Mouse (Mus musculus): ENCODE measurements around the gene Chfr. TPM values are rescaled to one million over a fixed set of nuclear protein-coding genes. Genes with fewer than 3 reads are reported as not detected.

Chfr gene
- 35.8 and 38.1 TPM in 2 replicates for polyA plus RNA-seq (2011; ENCODE audit: insufficient read length, low read depth, missing spikeins)

DNA sequence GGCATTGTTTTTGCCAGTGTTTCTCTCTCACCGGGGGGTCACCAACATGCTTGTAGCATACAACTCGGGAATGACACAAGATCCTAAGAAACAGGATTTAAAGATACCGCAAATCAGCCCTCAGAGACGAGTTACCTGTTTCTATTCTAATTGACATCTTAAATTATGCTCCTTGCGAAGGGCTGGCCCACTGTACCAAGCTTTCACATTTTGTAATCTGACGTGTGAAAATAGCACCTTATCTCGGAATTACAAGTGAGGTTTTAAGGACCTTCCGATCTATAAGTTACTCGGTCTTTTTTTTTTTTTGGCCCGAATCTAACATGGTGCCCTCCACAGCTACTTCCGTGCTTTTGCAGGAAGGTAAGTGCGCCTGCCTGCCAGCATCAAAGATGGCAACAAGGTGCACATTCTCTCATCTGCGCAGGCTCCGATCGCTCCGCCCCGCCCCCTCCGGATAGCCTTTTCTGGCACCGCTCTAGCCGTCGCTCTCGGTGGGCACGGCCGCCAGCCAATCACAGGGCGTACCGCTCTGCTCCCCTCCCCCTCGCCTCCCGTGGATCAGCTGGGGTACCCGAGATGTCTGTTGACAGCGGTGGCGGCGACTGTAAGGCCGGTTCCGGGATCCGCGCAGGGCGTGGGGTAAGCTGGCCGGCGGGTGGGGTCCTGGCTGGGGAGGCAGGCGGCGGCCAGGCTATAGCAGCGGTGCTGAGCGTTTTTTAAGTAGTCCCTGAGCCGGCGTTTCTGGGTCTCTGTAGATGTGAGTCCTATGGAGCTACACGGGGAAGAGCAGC is at the start of gene Chfr:
Chfr (plus strand) TSS at position 550 of the 794 bp plus-strand sequence.
- H3K4me3 ChIP-seq (ENCODE audit: insufficient read depth, low read length), result peak within 1 kb of the TSS; percentile 98
- peak within 1 kb of the TSS; percentile 28 for H3K27ac ChIP-seq (ENCODE audit: insufficient read depth, low read length)
- 0 out of 2 replicates have a peak, but pooled peaks cover 4% of the 10 kb centered on the region for H3K4me1 ChIP-seq (ENCODE audit: control insufficient read depth, insufficient read depth, low read length)
- TF ChIP-seq CTCF (IDR thresholded peaks at IDR 0.05; ENCODE audit: borderline replicate concordance, insufficient read depth, low read length) (no peak), POLR2A (IDR thresholded peaks at IDR 0.05; ENCODE audit: low read depth, low read length) (peak; percentile 85)

DNA sequence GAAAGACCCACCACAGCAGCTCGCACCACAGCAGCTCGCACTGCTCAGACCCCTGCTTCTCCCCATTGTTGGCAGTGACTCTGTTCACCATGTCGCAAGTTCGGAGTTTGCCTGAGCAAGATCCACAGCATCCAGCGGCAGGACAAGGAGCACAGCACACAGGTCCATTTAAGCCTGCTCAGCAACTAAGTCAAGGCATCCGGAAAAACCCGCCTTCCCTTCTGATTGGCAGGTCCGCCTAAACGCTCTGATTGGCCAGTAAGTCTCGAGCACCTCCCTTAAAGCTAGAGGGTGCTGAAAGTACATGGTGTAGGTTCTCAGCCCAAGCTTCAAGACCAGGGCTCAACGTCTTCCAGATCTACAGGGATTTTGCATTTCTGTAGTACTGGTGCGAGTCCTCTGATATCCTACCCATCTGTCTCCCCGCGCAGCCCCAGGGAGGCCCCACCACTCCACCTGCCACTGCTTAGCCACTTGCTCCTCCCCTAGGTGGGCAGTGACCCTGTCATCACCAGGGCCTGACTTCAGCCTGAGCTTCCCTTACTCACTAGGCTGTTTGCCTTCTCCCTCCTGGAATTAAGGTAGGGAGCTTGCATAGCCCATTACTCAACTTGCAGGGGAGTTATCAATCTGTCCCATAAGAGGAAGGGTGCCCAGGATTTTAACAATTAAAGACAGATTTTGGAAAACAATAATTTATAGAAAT is 49.3 kb upstream of the Chfr start:
- H3K27ac ChIP-seq (ENCODE audit: insufficient read depth, low read length), result no peak overlapping the region
- no peaks in the 10 kb centered on the region for H3K4me1 ChIP-seq (ENCODE audit: control insufficient read depth, insufficient read depth, low read length)
- no peak overlapping the region for H3K4me3 ChIP-seq (ENCODE audit: insufficient read depth, low read length)
- TF ChIP-seq POLR2A (IDR thresholded peaks at IDR 0.05; ENCODE audit: low read depth, low read length) (no peak), CTCF (IDR thresholded peaks at IDR 0.05; ENCODE audit: borderline replicate concordance, insufficient read depth, low read length) (no peak)

DNA sequence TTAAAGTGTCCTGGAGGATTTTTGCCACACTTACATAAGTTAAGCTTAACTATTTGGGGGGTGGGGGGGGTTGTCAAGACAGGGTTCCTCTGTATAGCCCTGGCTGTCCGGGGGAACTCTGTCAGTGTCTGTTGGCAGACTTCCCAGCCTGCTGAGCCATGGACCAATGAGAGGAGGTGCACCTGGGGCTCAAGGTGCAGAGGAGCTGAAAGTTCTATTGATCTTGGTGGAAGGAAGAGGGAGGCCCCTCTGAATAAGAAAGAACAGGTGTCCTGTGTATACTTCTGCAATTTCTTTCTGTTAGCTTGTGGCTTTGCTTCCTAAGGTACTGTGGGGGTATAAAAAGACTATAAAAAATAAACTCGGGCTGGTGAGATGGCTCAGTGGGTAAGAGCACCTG is 44.1 kb upstream of the Chfr start:
- H3K4me3 ChIP-seq (ENCODE audit: insufficient read depth, low read length), result no peak overlapping the region
- peaks cover 5% of the 10 kb centered on the region; the same call in 1 of the 2 replicates for H3K4me1 ChIP-seq (ENCODE audit: control insufficient read depth, insufficient read depth, low read length)
- no peak overlapping the region for H3K27ac ChIP-seq (ENCODE audit: insufficient read depth, low read length)
- TF ChIP-seq CTCF (IDR thresholded peaks at IDR 0.05; ENCODE audit: borderline replicate concordance, insufficient read depth, low read length) (no peak), POLR2A (IDR thresholded peaks at IDR 0.05; ENCODE audit: low read depth, low read length) (no peak)

DNA sequence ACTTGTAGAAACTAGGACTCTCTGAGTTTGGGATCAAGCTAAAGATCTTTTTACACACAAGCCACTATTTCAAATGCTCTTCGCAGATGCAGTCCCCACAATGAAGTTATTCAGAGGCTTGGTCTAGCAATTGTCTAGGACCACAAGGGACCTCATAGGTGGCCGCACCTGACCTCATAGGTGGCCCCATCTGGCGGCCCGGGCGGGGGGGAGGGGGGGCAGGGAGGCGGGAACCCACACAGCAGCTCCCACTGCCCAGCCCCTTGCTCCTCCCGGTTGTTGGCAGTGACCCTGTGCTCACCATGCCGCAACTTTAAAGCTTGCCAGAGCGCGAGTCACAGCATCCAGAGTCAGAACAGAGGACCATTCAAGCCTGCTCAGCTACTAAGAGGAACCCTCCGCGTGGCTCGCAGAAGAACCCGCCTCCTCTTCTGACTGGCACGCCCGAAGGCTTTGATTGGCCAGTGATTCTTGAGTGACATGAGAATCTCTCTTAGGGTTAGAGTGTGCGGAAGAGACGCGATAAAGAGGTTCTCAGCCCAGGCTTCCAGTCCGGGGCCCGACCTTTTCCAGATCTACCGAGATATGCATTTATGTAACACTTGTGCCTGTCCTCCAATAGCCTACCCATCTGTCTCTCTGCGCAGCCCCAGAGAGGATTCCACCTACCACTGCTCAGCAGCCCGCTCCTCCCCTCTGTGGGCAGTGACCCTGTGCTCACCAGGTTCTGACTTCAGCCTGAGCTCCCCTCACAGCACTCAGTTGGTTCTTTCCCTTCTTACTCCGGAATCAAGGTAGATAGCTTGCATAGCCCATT is 41.4 kb upstream of the Chfr start, which contains the start of gene Gm35315:
Gm35315 (minus strand) TSS at position 391 of the 817 bp plus-strand sequence.
- Histone ChIP-seq H3K4me3 (ENCODE audit: insufficient read depth, low read length) (peak within 1 kb of the TSS; percentile 75), H3K27ac (ENCODE audit: insufficient read depth, low read length) (peak within 1 kb of the TSS; percentile 24; the same call in 1 of the 2 replicates), H3K4me1 (ENCODE audit: control insufficient read depth, insufficient read depth, low read length) (peaks cover 5% of the 10 kb centered on the region; the same call in 1 of the 2 replicates)
- TF ChIP-seq CTCF (IDR thresholded peaks at IDR 0.05; ENCODE audit: borderline replicate concordance, insufficient read depth, low read length) (no peak), POLR2A (IDR thresholded peaks at IDR 0.05; ENCODE audit: low read depth, low read length) (peak; percentile 63)

DNA sequence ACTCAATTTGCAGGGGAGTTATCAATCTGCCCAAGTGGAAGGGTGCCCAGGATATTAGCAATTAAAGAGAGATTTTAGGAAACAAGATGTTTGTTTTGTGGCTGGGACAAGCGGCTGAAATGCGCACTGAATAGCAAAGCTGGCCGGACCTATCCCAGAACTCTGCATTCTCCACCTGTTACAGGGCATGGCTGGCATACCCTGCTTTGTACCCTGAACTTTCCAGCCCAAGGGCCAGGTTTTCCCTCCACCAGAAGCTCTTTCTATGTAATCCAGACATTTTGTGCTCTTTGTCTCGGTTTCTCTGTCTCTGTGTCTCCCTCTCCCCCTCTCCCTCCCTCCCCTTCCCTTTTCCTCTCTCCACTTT is 40.8 kb upstream of the Chfr start:
- Histone ChIP-seq H3K4me3 (ENCODE audit: insufficient read depth, low read length) (peak overlapping the region; percentile 75), H3K27ac (ENCODE audit: insufficient read depth, low read length) (no peak overlapping the region), H3K4me1 (ENCODE audit: control insufficient read depth, insufficient read depth, low read length) (peaks cover 5% of the 10 kb centered on the region; the same call in 1 of the 2 replicates)
- no peak for TF ChIP-seq POLR2A (IDR thresholded peaks at IDR 0.05; ENCODE audit: low read depth, low read length)
- no peak for TF ChIP-seq CTCF (IDR thresholded peaks at IDR 0.05; ENCODE audit: borderline replicate concordance, insufficient read depth, low read length)

DNA sequence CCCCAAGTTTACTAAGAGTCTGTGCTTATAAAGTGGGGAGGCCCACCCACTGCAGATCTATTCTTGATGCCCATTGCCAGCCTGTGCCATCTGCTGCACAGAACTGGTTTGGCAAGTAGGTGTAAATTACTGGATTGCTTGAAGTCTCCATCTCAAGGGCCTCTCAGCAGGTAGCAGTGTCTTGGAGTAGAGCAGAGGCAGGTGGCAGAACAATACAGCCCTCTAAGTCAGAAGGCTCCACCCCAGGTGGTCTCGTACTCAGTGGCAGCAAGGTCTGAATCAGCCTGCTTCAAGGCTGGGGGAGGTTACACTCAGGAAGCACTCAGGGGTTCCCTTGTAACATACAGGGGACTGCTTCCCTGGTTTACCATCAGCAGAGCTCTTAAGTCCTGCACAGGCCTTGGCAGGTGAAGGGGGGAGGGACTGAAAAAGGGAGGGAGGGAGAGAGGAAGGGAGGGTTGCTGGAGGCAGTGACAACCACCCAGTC is 36.6 kb upstream of the Chfr start:
- no peak overlapping the region for H3K27ac ChIP-seq (ENCODE audit: insufficient read depth, low read length)
- no peak overlapping the region for H3K4me3 ChIP-seq (ENCODE audit: insufficient read depth, low read length)
- TF ChIP-seq POLR2A (IDR thresholded peaks at IDR 0.05; ENCODE audit: low read depth, low read length) (no peak), CTCF (IDR thresholded peaks at IDR 0.05; ENCODE audit: borderline replicate concordance, insufficient read depth, low read length) (no peak)
- peaks cover 5% of the 10 kb centered on the region; the same call in 1 of the 2 replicates for H3K4me1 ChIP-seq (ENCODE audit: control insufficient read depth, insufficient read depth, low read length)

DNA sequence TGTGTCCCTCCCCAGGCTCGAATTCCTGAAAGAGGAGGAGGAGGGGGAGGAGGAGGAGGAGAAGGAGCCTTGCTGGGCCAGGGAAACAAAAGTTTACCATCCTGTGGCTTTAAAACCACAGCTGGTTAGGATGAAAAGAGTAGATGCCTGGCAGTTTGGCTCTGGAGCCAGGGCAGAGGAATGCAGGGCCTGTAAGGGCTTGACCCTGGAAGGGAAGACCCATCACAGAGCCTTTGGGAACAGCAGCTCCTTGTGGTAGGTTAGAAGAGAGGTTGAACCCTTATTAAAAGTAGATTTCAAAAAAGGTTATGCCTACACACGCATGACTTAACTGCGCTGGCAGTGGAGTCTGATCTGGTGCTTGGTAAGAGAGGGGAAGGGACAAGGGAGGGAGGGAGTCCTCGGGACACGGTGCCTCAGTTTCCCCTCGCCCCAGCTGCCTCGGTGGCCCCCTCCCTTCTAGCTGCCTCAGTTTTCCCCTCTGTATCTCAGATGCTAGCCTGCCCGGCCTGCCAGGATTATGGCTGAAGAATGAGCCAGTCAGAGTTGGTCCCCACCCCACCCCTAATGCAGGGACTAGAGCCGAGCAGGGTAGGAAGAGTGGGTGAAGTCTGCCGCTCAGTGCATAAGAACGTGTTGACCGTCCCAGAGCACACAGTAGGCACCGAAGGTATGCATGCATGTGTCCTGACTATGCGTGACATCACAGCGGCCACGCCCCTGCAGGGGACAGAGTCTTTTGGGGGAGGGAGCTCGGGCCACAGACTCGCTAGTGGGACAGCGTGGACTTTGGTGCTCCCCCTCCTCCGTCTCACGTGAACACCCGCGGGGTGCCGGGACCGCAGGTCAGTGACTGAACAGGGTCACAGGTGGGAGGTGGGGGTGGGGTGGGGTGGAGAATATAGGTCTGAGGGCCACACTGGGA is 35.7 kb upstream of the Chfr start, which contains the start of gene Plcxd1:
Plcxd1 (plus strand) TSS at position 314 of the 925 bp plus-strand sequence.
- no peak within 1 kb of the TSS for H3K27ac ChIP-seq (ENCODE audit: insufficient read depth, low read length)
- TF ChIP-seq CTCF (IDR thresholded peaks at IDR 0.05; ENCODE audit: borderline replicate concordance, insufficient read depth, low read length) (no peak), POLR2A (IDR thresholded peaks at IDR 0.05; ENCODE audit: low read depth, low read length) (no peak)
- no peak within 1 kb of the TSS for H3K4me3 ChIP-seq (ENCODE audit: insufficient read depth, low read length)
- H3K4me1 ChIP-seq (ENCODE audit: control insufficient read depth, insufficient read depth, low read length), result peaks cover 3% of the 10 kb centered on the region; the same call in 1 of the 2 replicates

DNA sequence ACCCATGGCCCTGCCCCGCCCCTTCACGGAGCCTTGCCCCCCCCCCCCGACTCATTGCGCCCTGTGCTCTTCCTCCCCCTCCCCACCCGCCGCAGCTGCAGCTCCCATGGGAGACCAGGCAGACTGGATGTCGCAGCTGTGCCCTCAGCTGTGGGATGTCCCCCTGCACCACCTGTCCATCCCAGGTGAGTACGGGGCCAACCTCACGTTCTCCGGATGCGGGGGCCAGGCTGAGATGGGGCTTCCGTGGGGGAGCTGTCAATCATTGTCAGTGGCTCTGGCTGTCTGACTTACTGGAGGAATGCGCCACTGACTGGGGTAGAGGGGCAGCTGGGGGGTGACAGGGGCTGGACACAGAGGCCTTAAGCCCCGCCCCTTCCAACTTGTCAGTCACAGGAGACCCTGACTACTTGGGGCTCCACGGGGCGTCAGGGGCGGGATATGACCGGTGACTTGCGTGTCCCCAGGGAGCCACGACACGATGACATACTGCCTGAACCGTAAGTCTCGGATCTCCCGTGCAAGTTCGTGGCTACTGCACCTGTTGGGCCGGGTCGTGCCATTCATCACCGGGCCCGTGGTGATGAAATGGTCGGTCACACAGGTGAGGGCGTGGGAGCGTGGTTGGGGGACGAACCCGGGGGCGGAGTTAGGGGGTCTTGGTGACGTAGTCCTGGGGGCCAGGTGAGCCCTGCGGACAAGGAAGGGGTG is 34.6 kb upstream of the Chfr start:
- no peak overlapping the region for H3K27ac ChIP-seq (ENCODE audit: insufficient read depth, low read length)
- no peak for TF ChIP-seq POLR2A (IDR thresholded peaks at IDR 0.05; ENCODE audit: low read depth, low read length)
- TF ChIP-seq CTCF (IDR thresholded peaks at IDR 0.05; ENCODE audit: borderline replicate concordance, insufficient read depth, low read length), result no peak
- H3K4me3 ChIP-seq (ENCODE audit: insufficient read depth, low read length), result no peak overlapping the region
- no peaks in the 10 kb centered on the region for H3K4me1 ChIP-seq (ENCODE audit: control insufficient read depth, insufficient read depth, low read length)
